Mouse (Mus musculus) heart, adult 2 months (tissue): ENCODE results near the gene Ppp1r11.

Source experiments
- CTCF ChIP-seq: fragments of 200-600 bp; IDR thresholded peaks from 2 replicates; pipeline ENCODE4 v1.8.1; 2022; ENCODE audit warnings: antibody characterized with exemption, mild to moderate bottlenecking, moderate library complexity
- EP300 ChIP-seq: fragments of 200-500 bp; IDR thresholded peaks from 2 replicates; pipeline ENCODE4 v1.6.1; 2011; ENCODE audit warnings: low read depth, low read length, control low read depth; ENCODE audit not compliant: insufficient read depth
- POLR2A ChIP-seq: fragments of 200-500 bp; IDR thresholded peaks from 2 replicates; pipeline ENCODE4 v1.6.1; 2011; ENCODE audit warnings: mild to moderate bottlenecking, low read depth, low read length, control low read depth; ENCODE audit not compliant: insufficient read depth

GRCm38 (mm10) chr17:36957999-36958743, 6.6 kb upstream of the Ppp1r11 start, which contains the start of the genes Znrd1 and Znrd1as:
- TF ChIP-seq POLR2A (peak; percentile 85), CTCF (0 out of 2 replicates have a peak, but pooled peaks have one; percentile 10), EP300 (peak; percentile 89; the same call in 1 of the 2 replicates)
